Mouse (Mus musculus): ENCODE measurements around the gene Cd160.

GRCm38 (mm10) chr3:96772949-96773348, 56.2 kb downstream of the Cd160 start:
- TF ChIP-seq ZC3H11A (IDR thresholded peaks at IDR 0.05; ENCODE audit: borderline replicate concordance, low read depth, low read length) (no peak), ZNF384 (IDR thresholded peaks at IDR 0.05; ENCODE audit: low read depth, low read length) (no peak), MAFK (IDR thresholded peaks at IDR 0.05; ENCODE audit: insufficient read depth, low read depth, low read length) (no peak), HCFC1 (IDR thresholded peaks at IDR 0.05; ENCODE audit: borderline replicate concordance, insufficient read depth, low read length) (no peak), CHD2 (IDR thresholded peaks at IDR 0.05; ENCODE audit: low read depth, low read length) (no peak)
